Mouse (Mus musculus) forebrain, postnatal 0 days (tissue): Measurements from ENCODE around the gene Tmem54. TPM values are rescaled to one million over a fixed set of nuclear protein-coding genes. Genes with fewer than 3 reads are reported as not detected.

Experiments used
- ATAC-seq: fragments of 200-750 bp; cut with Nextera tagmentation; 2 replicates; pipeline ENCODE4 v1.8.0; 2017; ENCODE audit warnings: mild to moderate bottlenecking, moderate library complexity
- DNase-seq: peaks from one replicate; pipeline ENCODE4 v3.0.0-alpha.2; 2015
- H3K27ac ChIP-seq: fragments of 300-500 bp; sonication (generic); 2 replicates; pipeline ENCODE4 v1.5.1; 2014; ENCODE audit warnings: low read depth, mild to moderate bottlenecking, antibody characterized with exemption, low read length, moderate library complexity, mixed read lengths
- H3K27me3 ChIP-seq: fragments of 300-500 bp; sonication (generic); 2 replicates; pipeline ENCODE4 v1.6.1; 2014; ENCODE audit warnings: mild to moderate bottlenecking, low read length, mixed read lengths; ENCODE audit not compliant: insufficient read depth
- H3K36me3 ChIP-seq: fragments of 300-500 bp; sonication (generic); 2 replicates; pipeline ENCODE4 v1.6.1; 2014; ENCODE audit warnings: mild to moderate bottlenecking, moderate library complexity; ENCODE audit not compliant: insufficient read depth
- H3K4me1 ChIP-seq: fragments of 300-500 bp; sonication (generic); 2 replicates; pipeline ENCODE4 v1.6.1; 2014; ENCODE audit warnings: antibody characterized with exemption; ENCODE audit not compliant: insufficient read depth
- H3K4me2 ChIP-seq: fragments of 300-500 bp; sonication (generic); 2 replicates; pipeline ENCODE4 v1.6.1; 2014; ENCODE audit warnings: low read depth, mild to moderate bottlenecking, moderate library complexity
- H3K4me3 ChIP-seq: fragments of 300-500 bp; sonication (generic); 2 replicates; pipeline ENCODE4 v1.5.1; 2014; ENCODE audit warnings: low read depth, low read length, mixed read lengths
- H3K9ac ChIP-seq: fragments of 300-500 bp; sonication (generic); 2 replicates; pipeline ENCODE4 v1.6.1; 2014; ENCODE audit warnings: mild to moderate bottlenecking
- H3K9me3 ChIP-seq: fragments of 300-500 bp; sonication (generic); 2 replicates; pipeline ENCODE4 v1.6.1; 2016; ENCODE audit warnings: low read length
- CTCF ChIP-seq: sonication (generic); IDR thresholded peaks from 2 replicates; pipeline ENCODE4 v1.5.1; 2016; ENCODE audit warnings: antibody characterized with exemption, control low read depth, low read depth
- WGBS: fragments of 180-500 bp; shearing (Covaris S2); extraction: QIAGEN DNeasy Blood & Tissue Kit; methylation state at CpG from one replicate; pipeline ENCODE4 v1.1.7; 2014; 5-methylcytosine and 5-hydroxymethylcytosine counted together
- polyA plus RNA-seq: library from polyadenylated mRNA; unstranded; fragments of >200 nt; fragmentation: Nextera tagmentation; extraction: Ambion mirVana; gene quantifications from 2 replicates; pipeline ENCODE4 v1.2.1, GENCODE M21; 2015
- total RNA-seq: library from RNA; depleted of rRNA; stranded (reverse); fragments of >200 nt; gene quantifications from 2 replicates; pipeline ENCODE4 v1.2.3, GENCODE M21; 2014

Tmem54 gene
- total and polyA plus RNA-seq, 2 experiments from 2014 or later: not detected

- no peak for DNase-seq
- H3K4me2 ChIP-seq: no peak overlapping the region
- H3K4me3 ChIP-seq: no peak overlapping the region
- H3K9ac ChIP-seq: no peak overlapping the region
- H3K36me3 ChIP-seq: no peaks in the 10 kb centered on the region
- no peaks in the 10 kb centered on the region for H3K27me3 ChIP-seq
- WGBS: 95% methylated on average over 1 of the region's 1 CpGs
- ATAC-seq: no peak
- no peak overlapping the region for H3K27ac ChIP-seq
- H3K4me1 ChIP-seq: peaks cover 16% of the 10 kb centered on the region
- no peaks in the 10 kb centered on the region for H3K9me3 ChIP-seq
- TF ChIP-seq CTCF: no peak
Observed at GRCm38 (mm10) chr4:129061486-129061885, 43.9 kb upstream of the Tmem54 start.

DNA sequence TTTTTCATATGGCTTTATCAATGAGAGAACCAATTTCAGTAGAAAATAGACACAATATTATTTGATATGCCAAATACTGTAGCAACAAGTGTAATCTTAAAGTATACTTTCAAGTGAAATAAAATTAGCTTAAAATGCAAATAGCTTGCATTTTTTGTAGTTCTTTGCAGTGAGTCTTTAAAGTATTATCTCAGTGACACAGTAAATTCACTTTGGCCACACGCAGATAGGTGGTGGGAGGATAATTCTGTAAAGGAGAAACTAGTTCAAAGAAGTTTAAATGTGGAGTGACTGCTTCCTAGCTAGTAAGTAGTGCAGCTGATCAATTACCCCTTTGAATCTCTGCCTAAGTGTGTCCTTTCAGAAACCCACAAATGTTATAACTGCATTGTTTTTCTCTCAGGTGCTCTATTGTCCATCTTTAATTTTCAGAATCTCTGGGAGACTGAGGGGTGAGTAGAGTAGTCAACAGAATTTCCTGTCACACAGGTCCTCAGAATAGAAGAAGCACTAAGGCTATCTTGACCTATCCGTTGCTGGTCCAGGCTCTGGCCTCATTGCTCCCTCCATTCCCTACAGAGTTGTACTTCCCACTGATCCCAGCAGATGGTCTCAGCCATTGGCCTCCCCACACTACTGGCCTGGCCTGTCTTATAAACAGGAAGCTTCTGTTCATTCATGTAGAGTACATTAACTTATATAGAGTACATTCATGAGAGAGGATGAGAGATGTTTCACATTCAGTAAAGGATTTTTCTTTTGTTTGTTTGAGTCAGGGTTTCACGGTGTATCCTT, 42.9 kb upstream of the Tmem54 start:
- no peak overlapping the region for H3K4me2 ChIP-seq
- H3K4me1 ChIP-seq: peaks cover 16% of the 10 kb centered on the region
- no peak overlapping the region for H3K27ac ChIP-seq
- H3K9me3 ChIP-seq: no peaks in the 10 kb centered on the region
- WGBS: 89% methylated on average over 3 of the region's 3 CpGs
- TF ChIP-seq CTCF: no peak
- H3K9ac ChIP-seq: no peak overlapping the region
- H3K4me3 ChIP-seq: no peak overlapping the region
- DNase-seq: no peak
- no peak for ATAC-seq
- H3K27me3 ChIP-seq: no peaks in the 10 kb centered on the region
- no peaks in the 10 kb centered on the region for H3K36me3 ChIP-seq

DNA sequence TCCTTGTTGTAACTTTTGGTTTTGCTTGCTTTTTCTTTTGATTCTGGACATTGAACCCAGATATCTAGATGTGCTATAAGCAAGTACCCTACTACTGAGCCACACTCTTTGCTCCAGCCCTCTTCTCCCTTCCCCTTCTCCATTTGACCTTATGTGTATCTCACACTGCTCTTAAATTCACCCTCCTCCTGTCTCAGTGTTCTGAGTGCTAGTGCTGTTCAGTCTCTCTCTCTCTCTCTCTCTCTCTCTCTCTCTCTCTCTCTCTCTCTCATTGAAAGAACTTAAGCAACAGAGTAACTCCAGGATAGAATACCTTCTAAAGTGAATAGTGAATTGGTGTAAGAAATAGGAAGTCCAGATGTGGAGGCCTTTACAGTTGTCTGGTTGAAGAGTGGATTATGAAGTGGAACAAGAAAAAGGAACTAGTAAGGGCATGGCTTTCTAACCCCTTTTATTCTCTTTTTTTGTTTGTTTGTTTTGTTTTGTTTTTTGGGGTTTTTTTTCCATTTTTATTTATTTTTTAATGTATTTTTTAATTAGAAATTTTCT, 39.6 kb upstream of the Tmem54 start:
- Histone ChIP-seq H3K4me2 (no peak overlapping the region), H3K4me3 (no peak overlapping the region), H3K27me3 (no peaks in the 10 kb centered on the region), H3K9me3 (no peaks in the 10 kb centered on the region), H3K9ac (no peak overlapping the region), H3K36me3 (no peaks in the 10 kb centered on the region), H3K27ac (no peak overlapping the region), H3K4me1 (peaks cover 4% of the 10 kb centered on the region; the same call in 1 of the 2 replicates)
- no peak for TF ChIP-seq CTCF
- DNase-seq (no peak), ATAC-seq (no peak)

GRCm38 (mm10) chr4:129067638-129068415, 37.5 kb upstream of the Tmem54 start:
- H3K9me3 ChIP-seq: no peaks in the 10 kb centered on the region
- DNase-seq (no peak), ATAC-seq (no peak)
- no peaks in the 10 kb centered on the region for H3K4me1 ChIP-seq
- 76% methylated on average over 5 of the region's 5 CpGs for WGBS
- H3K4me2 ChIP-seq: no peak overlapping the region
- H3K4me3 ChIP-seq: no peak overlapping the region
- H3K36me3 ChIP-seq: peaks cover 2% of the 10 kb centered on the region; the same call in 1 of the 2 replicates
- no peak for TF ChIP-seq CTCF
- no peak overlapping the region for H3K9ac ChIP-seq
- no peak overlapping the region for H3K27ac ChIP-seq
- no peaks in the 10 kb centered on the region for H3K27me3 ChIP-seq

DNA sequence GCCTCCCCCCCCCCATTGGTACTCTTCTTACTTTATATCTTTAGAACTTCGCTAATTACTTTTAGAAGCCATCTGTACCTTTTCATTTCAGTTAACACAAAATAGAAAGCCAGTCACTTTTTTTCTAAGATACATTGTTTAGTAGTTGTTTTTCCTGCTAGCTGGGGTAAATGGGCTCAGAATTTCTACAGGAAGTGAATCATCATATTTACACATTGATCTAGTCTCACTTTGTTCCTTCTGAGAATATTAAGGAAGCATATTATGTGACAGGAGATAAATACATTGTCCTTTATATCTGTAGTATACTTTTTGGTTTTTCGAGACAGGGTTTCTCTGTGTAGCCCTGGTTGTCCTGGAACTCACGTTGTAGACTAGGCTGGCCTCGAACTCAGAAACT, 36.5 kb upstream of the Tmem54 start:
- no peak for TF ChIP-seq CTCF
- H3K27me3 ChIP-seq: no peaks in the 10 kb centered on the region
- H3K9ac ChIP-seq: no peak overlapping the region
- H3K4me1 ChIP-seq: no peaks in the 10 kb centered on the region
- peaks cover 12% of the 10 kb centered on the region for H3K36me3 ChIP-seq
- WGBS: 96% methylated on average over 4 of the region's 4 CpGs
- DNase-seq (no peak), ATAC-seq (no peak)
- no peak overlapping the region for H3K4me3 ChIP-seq
- no peak overlapping the region for H3K27ac ChIP-seq
- no peaks in the 10 kb centered on the region for H3K9me3 ChIP-seq
- H3K4me2 ChIP-seq: no peak overlapping the region

DNA sequence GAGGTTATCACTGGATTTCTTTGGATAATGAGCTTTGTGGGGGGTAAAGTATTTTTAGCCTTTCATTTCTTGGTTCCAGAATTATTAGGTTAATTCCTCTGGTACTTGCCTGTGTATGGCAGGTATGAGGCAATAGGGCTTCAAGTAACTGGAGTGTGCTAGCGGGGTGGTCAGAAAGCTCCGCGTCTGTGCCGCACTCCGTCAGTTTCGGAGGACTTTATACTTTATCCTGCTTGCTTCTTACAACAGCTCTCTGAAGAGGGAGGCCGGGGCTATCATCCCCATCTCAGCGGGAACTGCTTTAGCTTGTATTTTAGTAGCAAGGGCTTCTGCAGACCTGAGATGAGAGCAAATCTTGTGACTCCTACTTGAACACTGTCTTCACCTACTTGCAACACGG, 26.2 kb upstream of the Tmem54 start:
- WGBS: 94% methylated on average over 9 of the region's 9 CpGs
- no peak overlapping the region for H3K9ac ChIP-seq
- no peak overlapping the region for H3K27ac ChIP-seq
- ATAC-seq: no peak
- H3K4me1 ChIP-seq: no peaks in the 10 kb centered on the region
- H3K4me3 ChIP-seq: no peak overlapping the region
- DNase-seq: no peak
- no peak overlapping the region for H3K4me2 ChIP-seq
- TF ChIP-seq CTCF: no peak
- no peaks in the 10 kb centered on the region for H3K27me3 ChIP-seq
- H3K36me3 ChIP-seq: peaks cover 73% of the 10 kb centered on the region
- H3K9me3 ChIP-seq: no peaks in the 10 kb centered on the region

DNA sequence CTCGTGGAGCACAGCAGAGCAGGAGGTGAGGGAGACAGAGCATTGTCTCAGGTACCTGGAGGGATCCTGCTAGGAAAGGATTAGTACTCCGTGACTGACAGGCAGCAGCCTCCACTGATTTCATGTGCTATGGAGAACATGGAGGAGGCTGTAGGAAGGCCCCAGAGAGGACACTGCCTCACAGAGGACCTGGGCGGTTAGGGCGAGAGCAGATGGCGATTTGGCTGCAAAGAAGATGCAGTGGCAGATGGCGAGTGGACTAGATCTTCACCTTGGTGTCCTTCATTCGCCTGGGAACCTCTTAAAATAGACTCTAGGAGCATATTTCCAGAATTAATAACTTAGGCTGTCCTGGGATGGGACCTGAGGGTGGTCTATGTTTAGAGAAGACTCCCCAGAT, 24.3 kb upstream of the Tmem54 start:
- no peaks in the 10 kb centered on the region for H3K4me1 ChIP-seq
- TF ChIP-seq CTCF: no peak
- DNase-seq: no peak
- no peaks in the 10 kb centered on the region for H3K27me3 ChIP-seq
- no peak overlapping the region for H3K4me2 ChIP-seq
- ATAC-seq: no peak
- H3K9me3 ChIP-seq: no peaks in the 10 kb centered on the region
- H3K36me3 ChIP-seq: peaks cover 62% of the 10 kb centered on the region
- no peak overlapping the region for H3K27ac ChIP-seq
- H3K4me3 ChIP-seq: no peak overlapping the region
- H3K9ac ChIP-seq: no peak overlapping the region
- 78% methylated on average over 7 of the region's 7 CpGs for WGBS
